Mouse (Mus musculus) forebrain, embryonic 12.5 days (tissue): ENCODE measurements at regions not wholly inside any gene's neighbourhood (a gene's known extent, or its start where the extent isn't known, plus 50 kb on each side); places are given as distances from the start of the nearest gene placed in this dataset.

ENCODE experiments used
- ATAC-seq: fragments of 200-750 bp; cut with Nextera tagmentation; 2 replicates; pipeline ENCODE4 v1.8.0; 2017; ENCODE audit warnings: moderate TSS enrichment; ENCODE audit not compliant: low FRiP score
- H3K27ac ChIP-seq: fragments of 300-500 bp; sonication (generic); 2 replicates; pipeline ENCODE4 v1.5.1; 2016; ENCODE audit warnings: mild to moderate bottlenecking
- H3K27me3 ChIP-seq: fragments of 300-500 bp; sonication (generic); 2 replicates; pipeline ENCODE4 v1.6.1; 2016; ENCODE audit warnings: mild to moderate bottlenecking
- H3K36me3 ChIP-seq: fragments of 300-500 bp; sonication (generic); replicated peaks from 2 replicates; pipeline ENCODE4 v1.6.1; 2016; ENCODE audit warnings: mild to moderate bottlenecking
- H3K4me1 ChIP-seq: fragments of 300-500 bp; sonication (generic); 2 replicates; pipeline ENCODE4 v1.6.1; 2016
- H3K4me2 ChIP-seq: fragments of 300-500 bp; sonication (generic); 2 replicates; pipeline ENCODE4 v1.6.1; 2016; ENCODE audit warnings: mild to moderate bottlenecking, moderate library complexity
- H3K4me3 ChIP-seq: fragments of 300-500 bp; sonication (generic); replicated peaks from 2 replicates; pipeline ENCODE4 v1.5.1; 2016; ENCODE audit warnings: mild to moderate bottlenecking
- H3K9ac ChIP-seq: fragments of 300-500 bp; sonication (generic); 2 replicates; pipeline ENCODE4 v1.6.1; 2016; ENCODE audit warnings: mild to moderate bottlenecking
- H3K9me3 ChIP-seq: fragments of 300-500 bp; sonication (generic); 2 replicates; pipeline ENCODE4 v1.6.1; 2016
- WGBS: fragments of 180-500 bp; shearing (Covaris S2); methylation state at CpG from one replicate; pipeline ENCODE4 v1.1.7; 2016; 5-methylcytosine and 5-hydroxymethylcytosine counted together

DNA sequence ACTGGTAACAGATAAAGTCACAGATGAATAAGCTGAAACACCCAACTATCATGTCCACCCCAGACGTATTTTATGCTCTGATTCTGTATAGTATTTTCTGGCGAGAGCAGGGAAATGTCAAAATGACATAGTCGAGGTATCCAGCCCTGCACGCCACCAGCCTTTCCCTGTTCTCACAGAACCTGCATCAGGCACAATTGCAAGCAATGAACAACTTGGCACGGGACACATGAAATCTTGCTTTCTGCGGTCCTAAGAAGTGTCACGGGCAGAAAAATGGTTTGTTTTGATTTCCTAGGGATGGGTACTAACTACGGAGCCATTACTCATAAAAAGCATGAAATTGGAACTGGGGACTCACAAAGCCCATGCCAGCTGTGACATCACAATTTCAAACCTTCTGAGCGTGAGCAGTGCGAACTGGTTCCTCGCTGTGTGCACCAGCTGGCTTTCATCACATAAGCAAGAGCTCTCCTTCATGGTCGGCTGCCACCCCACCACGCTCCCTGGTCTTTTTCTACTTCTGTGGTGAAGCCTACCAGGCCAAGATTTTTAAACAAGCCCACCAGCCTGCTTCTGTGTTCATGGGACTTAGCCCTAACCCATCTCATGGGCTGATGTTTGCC is 117.6 kb upstream of the Fat1 start:
- no peak for ATAC-seq
- H3K4me1 ChIP-seq = no peaks in the 10 kb centered on the region
- 87% methylated on average over 13 of the region's 13 CpGs for WGBS

DNA sequence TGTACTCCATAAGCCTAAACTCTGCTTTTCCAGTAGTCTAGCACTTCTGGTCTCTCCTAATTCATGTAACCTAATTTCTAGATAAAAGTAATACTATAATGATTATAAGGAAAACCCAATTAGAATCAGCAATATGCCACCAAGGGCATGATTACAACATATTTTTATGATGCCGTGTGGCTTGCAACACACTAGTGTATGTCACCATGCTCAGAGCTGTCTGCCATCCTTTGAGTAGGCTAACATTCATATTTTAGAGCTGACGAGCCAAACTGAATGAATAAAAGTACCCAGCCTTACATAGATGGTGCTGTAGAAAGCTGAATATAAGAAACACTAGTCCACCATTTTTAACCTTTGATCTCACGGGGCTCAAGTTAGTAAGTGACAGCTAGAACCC is 116.0 kb upstream of the Fat1 start:
- Histone ChIP-seq H3K9ac (no peak overlapping the region), H3K27ac (no peak overlapping the region), H3K27me3 (no peaks in the 10 kb centered on the region; the same call in 1 of the 2 replicates), H3K9me3 (peaks cover 9% of the 10 kb centered on the region; the same call in 1 of the 2 replicates), H3K36me3 (no peaks in the 10 kb centered on the region), H3K4me2 (no peak overlapping the region), H3K4me3 (no peak overlapping the region), H3K4me1 (no peaks in the 10 kb centered on the region)
- no peak for ATAC-seq
- WGBS = 91% methylated on average over 3 of the region's 3 CpGs

More for the DNA sequence above, 117.6 kb upstream of the Fat1 start:
- Histone ChIP-seq H3K9me3 (no peaks in the 10 kb centered on the region), H3K27ac (no peak overlapping the region), H3K4me2 (no peak overlapping the region), H3K36me3 (no peaks in the 10 kb centered on the region), H3K27me3 (no peaks in the 10 kb centered on the region; the same call in 1 of the 2 replicates), H3K4me3 (no peak overlapping the region), H3K9ac (no peak overlapping the region)

DNA sequence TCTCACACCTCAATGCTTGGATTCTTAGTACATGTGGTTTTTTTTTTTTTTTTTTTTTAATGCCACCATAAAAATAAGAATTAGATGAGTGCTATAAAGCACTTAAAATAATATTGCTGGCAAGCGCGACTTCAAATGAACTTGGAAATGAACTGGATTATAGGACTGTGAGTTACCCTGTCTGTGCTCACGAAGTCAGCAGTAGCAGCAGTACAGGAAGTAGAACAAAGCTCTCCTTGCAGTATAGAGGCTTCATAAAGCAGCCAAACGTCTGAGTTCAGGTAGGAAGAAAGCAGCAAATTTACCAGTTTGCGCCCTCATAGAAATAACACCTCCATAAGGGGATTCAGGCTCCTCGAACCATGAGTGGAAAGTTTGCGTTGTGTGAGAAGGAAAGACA is 115.6 kb upstream of the Fat1 start:
- H3K27ac ChIP-seq = no peak overlapping the region
- peaks cover 9% of the 10 kb centered on the region; the same call in 1 of the 2 replicates for H3K9me3 ChIP-seq
- no peaks in the 10 kb centered on the region for H3K4me1 ChIP-seq
- H3K4me2 ChIP-seq = no peak overlapping the region
- no peak for ATAC-seq
- H3K27me3 ChIP-seq = no peaks in the 10 kb centered on the region; the same call in 1 of the 2 replicates
- no peak overlapping the region for H3K9ac ChIP-seq
- H3K36me3 ChIP-seq = no peaks in the 10 kb centered on the region
- WGBS = 84% methylated on average over 7 of the region's 7 CpGs
- H3K4me3 ChIP-seq = no peak overlapping the region

DNA sequence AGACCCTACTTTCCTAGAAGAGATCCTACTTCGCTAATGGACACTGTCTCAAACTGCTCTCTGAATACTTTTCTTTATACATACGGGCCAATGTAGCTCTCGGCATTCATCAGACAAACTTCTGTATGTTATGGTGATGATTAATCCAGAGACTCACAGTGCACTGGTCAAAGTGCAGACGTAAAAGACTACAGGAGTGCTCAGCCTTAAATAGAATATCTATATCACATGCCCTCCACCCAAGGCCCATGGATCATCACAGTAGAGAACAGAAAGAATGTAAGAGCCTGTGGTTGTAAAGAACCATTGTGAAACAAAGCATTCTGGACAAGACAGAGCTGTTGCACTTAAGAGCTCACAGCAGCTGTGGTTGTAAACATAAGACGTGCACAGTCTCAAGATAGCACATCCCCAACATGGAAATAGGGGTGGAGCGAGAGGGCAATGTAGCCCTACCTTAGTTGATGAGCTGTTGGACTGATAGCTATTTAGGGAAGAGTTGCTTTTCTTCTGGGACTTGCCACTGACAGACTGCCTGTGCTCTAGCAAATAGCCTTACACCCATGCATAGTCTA is 110.0 kb upstream of the Fat1 start:
- H3K9me3 ChIP-seq = peaks cover 9% of the 10 kb centered on the region; the same call in 1 of the 2 replicates
- H3K4me2 ChIP-seq = no peak overlapping the region
- no peaks in the 10 kb centered on the region for H3K27me3 ChIP-seq
- ATAC-seq = no peak
- no peak overlapping the region for H3K9ac ChIP-seq
- peaks cover 8% of the 10 kb centered on the region for H3K4me1 ChIP-seq
- H3K27ac ChIP-seq = no peak overlapping the region
- 89% methylated on average over 6 of the region's 6 CpGs for WGBS
- H3K36me3 ChIP-seq = no peaks in the 10 kb centered on the region
- no peak overlapping the region for H3K4me3 ChIP-seq

DNA sequence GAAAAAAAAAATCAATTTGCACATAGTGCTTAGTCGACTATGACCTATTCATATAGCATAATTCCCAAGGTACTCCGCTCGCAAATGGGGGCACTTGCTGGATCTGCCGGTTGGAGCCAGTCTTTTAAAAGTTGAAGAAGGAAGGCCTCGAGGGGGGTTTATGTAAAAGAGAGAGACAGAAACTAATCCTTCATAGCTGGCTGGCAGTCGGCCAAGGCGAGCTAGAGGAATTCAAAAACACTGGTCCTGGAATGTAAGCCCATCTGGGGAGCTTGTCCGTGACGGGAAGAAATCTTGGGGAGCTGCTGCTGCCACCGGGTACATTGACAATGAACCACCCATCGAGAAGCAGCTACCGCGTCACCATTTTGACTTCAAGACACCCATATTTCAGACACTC is 108.3 kb upstream of the Fat1 start:
- Histone ChIP-seq H3K4me2 (peak overlapping the region; percentile 17; the same call in 1 of the 2 replicates), H3K9me3 (peaks cover 9% of the 10 kb centered on the region; the same call in 1 of the 2 replicates), H3K9ac (no peak overlapping the region), H3K27ac (no peak overlapping the region), H3K36me3 (no peaks in the 10 kb centered on the region), H3K4me1 (peaks cover 8% of the 10 kb centered on the region), H3K27me3 (no peaks in the 10 kb centered on the region), H3K4me3 (no peak overlapping the region)
- ATAC-seq = peak; percentile 67; the same call in 1 of the 2 replicates
- WGBS = 19% methylated on average over 13 of the region's 13 CpGs

DNA sequence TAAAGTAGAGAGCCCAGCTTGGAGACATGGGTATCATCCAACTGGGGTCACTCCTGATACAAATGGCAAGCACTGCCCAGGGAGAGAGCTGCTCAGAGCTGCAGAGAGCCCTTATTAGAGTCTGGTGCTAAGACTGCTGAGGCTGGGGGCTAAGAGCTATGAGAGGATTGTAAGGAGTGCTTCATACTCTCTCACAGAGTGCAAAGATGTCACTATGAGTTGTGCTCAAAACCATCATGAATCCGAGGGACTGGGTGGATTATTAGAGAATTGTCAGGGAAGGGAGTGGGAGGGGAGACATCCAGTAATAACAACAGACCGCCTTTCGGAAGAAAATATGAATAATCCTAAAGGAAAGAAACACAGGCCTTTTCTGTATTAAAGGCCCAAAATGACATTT is 107.2 kb upstream of the Fat1 start:
- ATAC-seq = no peak
- 81% methylated on average over 3 of the region's 3 CpGs for WGBS
- no peak overlapping the region for H3K4me3 ChIP-seq
- H3K27me3 ChIP-seq = no peaks in the 10 kb centered on the region
- H3K36me3 ChIP-seq = no peaks in the 10 kb centered on the region
- peaks cover 8% of the 10 kb centered on the region for H3K4me1 ChIP-seq
- no peak overlapping the region for H3K9ac ChIP-seq
- H3K27ac ChIP-seq = no peak overlapping the region
- H3K4me2 ChIP-seq = no peak overlapping the region
- peaks cover 8% of the 10 kb centered on the region; the same call in 1 of the 2 replicates for H3K9me3 ChIP-seq

DNA sequence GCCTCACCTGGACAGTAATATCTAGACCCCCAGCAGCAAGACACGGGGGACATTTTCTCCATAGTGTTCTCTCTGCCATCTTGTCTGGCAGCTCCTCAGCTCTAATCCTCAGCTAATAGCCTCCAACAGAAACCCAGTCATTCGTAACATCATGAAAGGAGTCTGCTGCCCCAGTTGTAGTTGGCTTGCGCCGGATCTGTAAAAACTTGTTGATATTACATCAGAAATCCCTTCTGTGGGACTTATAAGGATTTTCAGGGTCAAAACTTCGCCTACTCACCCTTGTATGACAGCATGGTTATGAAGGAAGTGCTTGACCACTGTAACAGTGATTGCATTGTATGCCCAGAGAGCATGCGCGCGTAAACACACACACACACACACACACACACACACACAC is 96.8 kb upstream of the Fat1 start:
- Histone ChIP-seq H3K4me2 (no peak overlapping the region), H3K27me3 (no peaks in the 10 kb centered on the region), H3K36me3 (no peaks in the 10 kb centered on the region), H3K9ac (no peak overlapping the region), H3K27ac (no peak overlapping the region), H3K4me3 (no peak overlapping the region), H3K4me1 (0 out of 2 replicates have a peak, but pooled peaks cover 3% of the 10 kb centered on the region), H3K9me3 (no peaks in the 10 kb centered on the region)
- WGBS = 67% methylated on average over 8 of the region's 8 CpGs
- ATAC-seq = no peak

DNA sequence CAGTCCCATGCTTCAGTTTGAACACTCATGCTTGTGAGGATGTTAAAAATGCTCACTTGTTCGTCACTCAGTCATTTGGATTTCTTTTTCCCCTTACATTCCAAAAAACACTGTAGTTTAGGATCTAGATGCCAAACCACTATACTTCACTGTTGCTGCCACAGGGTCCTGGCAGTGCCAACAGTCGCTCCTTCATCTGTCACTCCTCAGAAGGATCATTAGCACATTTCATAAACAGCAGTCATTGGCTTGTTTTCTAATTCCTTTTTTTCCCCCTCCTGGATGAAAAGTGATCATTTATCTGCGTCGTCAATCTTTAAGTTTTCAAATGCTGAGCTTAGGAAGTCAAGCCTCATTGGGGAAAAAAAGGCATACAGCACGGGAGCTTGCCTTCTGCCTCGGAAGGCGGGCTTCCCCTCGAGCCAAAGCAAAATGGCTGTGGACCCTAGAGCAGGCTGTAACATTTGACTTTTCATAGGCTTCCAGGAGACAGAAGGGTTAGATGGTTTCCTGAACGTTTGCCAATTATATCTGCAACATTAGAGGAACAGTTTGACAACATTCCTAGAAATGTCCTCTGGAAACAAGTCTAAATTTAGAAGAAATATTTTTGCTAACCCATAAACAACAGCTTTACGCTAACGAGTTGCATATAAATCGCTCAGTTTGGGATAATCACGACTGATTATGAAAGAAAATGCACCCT is 95.6 kb upstream of the Fat1 start:
- H3K4me2 ChIP-seq = no peak overlapping the region
- H3K4me3 ChIP-seq = no peak overlapping the region
- no peak overlapping the region for H3K9ac ChIP-seq
- 0 out of 2 replicates have a peak, but pooled peaks cover 3% of the 10 kb centered on the region for H3K4me1 ChIP-seq
- ATAC-seq = no peak
- H3K27ac ChIP-seq = no peak overlapping the region
- 61% methylated on average over 13 of the region's 13 CpGs for WGBS
- H3K36me3 ChIP-seq = no peaks in the 10 kb centered on the region
- no peaks in the 10 kb centered on the region for H3K9me3 ChIP-seq
- no peaks in the 10 kb centered on the region for H3K27me3 ChIP-seq

DNA sequence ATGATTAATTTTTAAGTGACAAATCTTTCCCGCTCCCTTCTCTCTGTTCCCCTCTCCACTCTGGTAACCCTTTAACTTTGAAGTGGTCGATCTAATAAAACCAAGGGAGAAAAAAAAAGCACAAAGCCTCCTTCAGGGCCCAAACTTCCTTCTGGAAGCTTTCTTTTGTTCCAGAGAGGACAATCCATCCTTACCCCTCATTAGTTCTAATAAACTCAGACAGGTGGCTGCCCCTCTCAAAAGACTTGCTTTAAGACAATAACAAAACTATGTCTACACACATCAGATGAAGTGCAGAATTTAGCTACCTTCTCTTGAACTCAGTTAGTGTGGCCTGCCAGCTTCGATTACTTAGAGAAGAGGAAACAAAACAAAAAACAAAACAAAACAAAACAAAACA is 94.6 kb upstream of the Fat1 start:
- WGBS = 13% methylated on average over 3 of the region's 3 CpGs

DNA sequence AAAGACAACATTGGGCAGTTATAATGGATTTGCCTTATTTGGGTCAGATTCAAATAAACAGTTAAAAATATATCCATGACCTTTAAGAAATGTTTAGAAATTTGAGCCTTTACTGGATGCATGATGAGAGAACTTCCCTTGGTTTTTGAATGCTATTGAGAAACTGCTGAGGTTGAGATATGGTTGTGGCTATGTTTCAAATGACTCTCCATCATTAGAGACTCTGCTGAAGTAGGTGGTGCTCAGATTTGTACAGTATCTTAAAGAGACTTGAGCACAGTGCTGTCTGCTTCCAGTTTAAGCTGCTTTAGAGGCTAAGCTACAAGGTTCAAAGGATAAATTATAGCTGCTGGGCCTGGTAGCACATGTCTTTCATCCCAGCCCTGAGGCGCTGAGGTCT is 90.9 kb upstream of the Fat1 start:
- 97% methylated on average over 1 of the region's 1 CpGs for WGBS
- H3K4me1 ChIP-seq = 0 out of 2 replicates have a peak, but pooled peaks cover 3% of the 10 kb centered on the region

More for the DNA sequence above, 94.6 kb upstream of the Fat1 start:
- no peak for ATAC-seq
- H3K9ac ChIP-seq = no peak overlapping the region
- no peak overlapping the region for H3K4me3 ChIP-seq
- no peaks in the 10 kb centered on the region for H3K27me3 ChIP-seq
- no peaks in the 10 kb centered on the region for H3K36me3 ChIP-seq
- H3K9me3 ChIP-seq = no peaks in the 10 kb centered on the region
- no peak overlapping the region for H3K4me2 ChIP-seq
- 0 out of 2 replicates have a peak, but pooled peaks cover 3% of the 10 kb centered on the region for H3K4me1 ChIP-seq
- H3K27ac ChIP-seq = no peak overlapping the region

DNA sequence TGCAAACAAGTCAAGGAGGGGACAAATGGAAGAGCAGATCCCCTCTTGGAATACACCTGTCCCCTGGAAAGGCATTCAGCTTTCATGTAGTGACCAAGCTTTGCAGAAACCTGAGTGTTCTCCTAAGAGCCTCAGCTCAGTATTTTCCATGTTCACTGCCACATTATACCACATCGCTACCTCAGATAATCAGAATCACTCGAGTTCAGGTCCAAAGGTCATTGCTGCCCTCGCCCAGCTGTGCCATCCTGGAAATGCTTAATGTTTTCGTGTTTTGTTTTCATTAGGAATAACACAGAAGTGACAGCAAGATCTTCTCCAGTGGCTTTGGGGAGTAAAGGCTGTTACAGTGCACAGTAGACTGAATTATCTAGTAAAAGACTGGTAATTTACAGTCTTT is 83.0 kb upstream of the Fat1 start:
- Histone ChIP-seq H3K27me3 (no peaks in the 10 kb centered on the region), H3K4me3 (no peak overlapping the region), H3K9me3 (no peaks in the 10 kb centered on the region), H3K4me1 (no peaks in the 10 kb centered on the region), H3K9ac (no peak overlapping the region), H3K4me2 (no peak overlapping the region), H3K36me3 (no peaks in the 10 kb centered on the region), H3K27ac (no peak overlapping the region)
- ATAC-seq = no peak
- 83% methylated on average over 4 of the region's 4 CpGs for WGBS

More for the DNA sequence above, 90.9 kb upstream of the Fat1 start:
- no peaks in the 10 kb centered on the region for H3K36me3 ChIP-seq
- no peak overlapping the region for H3K4me2 ChIP-seq
- H3K4me3 ChIP-seq = no peak overlapping the region
- H3K9me3 ChIP-seq = no peaks in the 10 kb centered on the region
- no peak for ATAC-seq
- H3K9ac ChIP-seq = no peak overlapping the region
- H3K27ac ChIP-seq = no peak overlapping the region
- H3K27me3 ChIP-seq = no peaks in the 10 kb centered on the region

DNA sequence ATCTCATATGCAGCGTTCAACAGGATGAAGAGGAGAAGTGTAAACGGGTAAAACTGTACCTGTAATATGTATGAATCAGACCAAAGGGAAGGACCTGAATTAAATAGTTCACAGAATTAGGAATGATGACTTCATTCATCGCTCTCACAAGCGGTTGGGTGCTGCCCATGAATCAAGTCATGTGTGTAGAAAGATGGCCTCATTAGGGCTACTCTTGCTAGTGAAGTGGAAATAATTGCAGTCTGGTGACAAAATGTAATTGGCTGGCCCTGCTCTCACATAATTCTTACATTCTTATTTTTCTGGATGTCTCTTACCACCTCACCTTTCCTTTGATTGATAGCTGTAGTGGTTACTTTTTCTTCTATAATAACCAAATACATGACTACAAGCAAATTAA is 80.1 kb upstream of the Fat1 start:
- WGBS = 80% methylated on average over 4 of the region's 4 CpGs
- no peaks in the 10 kb centered on the region for H3K27me3 ChIP-seq
- no peak for ATAC-seq

More for the DNA sequence above, 80.1 kb upstream of the Fat1 start:
- no peak overlapping the region for H3K9ac ChIP-seq
- H3K4me3 ChIP-seq = no peak overlapping the region
- no peak overlapping the region for H3K27ac ChIP-seq
- H3K4me1 ChIP-seq = no peaks in the 10 kb centered on the region
- H3K4me2 ChIP-seq = no peak overlapping the region
- H3K9me3 ChIP-seq = no peaks in the 10 kb centered on the region
- H3K36me3 ChIP-seq = no peaks in the 10 kb centered on the region
